ENCODE assay signal across 8 mouse cellular contexts in genomic region chr10:79097161-79097754, GRCm38 (mm10). TPM values are rescaled to one million over a fixed set of nuclear protein-coding genes. Genes with fewer than 3 reads are reported as not detected.
DNase-seq lines count a peak whose midpoint lies in the region; ATAC-seq and TF ChIP-seq lines count a peak whose summit lies in the region.

TSS of gene 2610008E11Rik (minus strand) at chr10:79097600.

- WGBS in heart, embryonic 12.5 days = 0% methylated on average over 36 of the region's 36 CpGs
- under 1% methylated on average over 36 of the region's 36 CpGs for WGBS in kidney, postnatal 0 days
- WGBS in liver, embryonic 11.5 days = under 1% methylated on average over 36 of the region's 36 CpGs
- WGBS in stomach, embryonic 14.5 days = 0% methylated on average over 36 of the region's 36 CpGs

- peak within 1 kb of the TSS; percentile 92 for H3K9ac ChIP-seq in heart, embryonic 12.5 days
- H3K9ac ChIP-seq in kidney, postnatal 0 days (ENCODE audit: low read depth, low read length) = peak within 1 kb of the TSS; percentile 98
- peak within 1 kb of the TSS; percentile 89 for H3K9ac ChIP-seq in liver, embryonic 11.5 days (ENCODE audit: low read depth, low read length)
- H3K9ac ChIP-seq in stomach, embryonic 14.5 days (replicated peaks; ENCODE audit: low read depth, low read length) = peak within 1 kb of the TSS; percentile 91

- DNase-seq in CD4-positive helper T cell, adult 2 months (ENCODE audit: low read depth, low spot score) = peak; percentile 96
- peak; percentile 95 for DNase-seq in brain, embryonic 18.5 days (ENCODE audit: low read depth, low spot score)
- peak; percentile 99 for DNase-seq in kidney, postnatal 0 days (ENCODE audit: low spot score)
- DNase-seq in liver, embryonic 11.5 days (ENCODE audit: low spot score) = peak; percentile 82
- DNase-seq in naive thymus-derived CD4-positive, alpha-beta T cell, adult 2 months (ENCODE audit: low read depth) = peak; percentile 98

- H3K4me3 ChIP-seq in heart, embryonic 12.5 days = peak within 1 kb of the TSS; percentile 90
- H3K4me3 ChIP-seq in kidney, postnatal 0 days (replicated peaks; ENCODE audit: low read depth, low read length) = peak within 1 kb of the TSS; percentile 96
- peak within 1 kb of the TSS; percentile 85 for H3K4me3 ChIP-seq in liver, embryonic 11.5 days (ENCODE audit: low read depth, low read length)
- H3K4me3 ChIP-seq in stomach, embryonic 14.5 days (ENCODE audit: low read depth, low read length) = peak within 1 kb of the TSS; percentile 86

- no peak for TF ChIP-seq CTCF in kidney, postnatal 0 days (IDR thresholded peaks at IDR 0.05; ENCODE audit: low read depth)

- no peaks in the 10 kb centered on the region for H3K27me3 ChIP-seq in heart, embryonic 12.5 days (replicated peaks)
- H3K27me3 ChIP-seq in kidney, postnatal 0 days (ENCODE audit: insufficient read depth, low read length) = no peaks in the 10 kb centered on the region
- no peaks in the 10 kb centered on the region for H3K27me3 ChIP-seq in liver, embryonic 11.5 days (replicated peaks; ENCODE audit: control insufficient read depth, insufficient read depth, low read length)
- H3K27me3 ChIP-seq in stomach, embryonic 14.5 days (ENCODE audit: control insufficient read depth, insufficient read depth, low read length) = no peaks in the 10 kb centered on the region

- H3K27ac ChIP-seq in heart, embryonic 12.5 days (ENCODE audit: poor library complexity, severe bottlenecking) = peak within 1 kb of the TSS; percentile 97
- H3K27ac ChIP-seq in kidney, postnatal 0 days = peak within 1 kb of the TSS; percentile 99
- H3K27ac ChIP-seq in liver, embryonic 11.5 days (ENCODE audit: low read depth, low read length) = peak within 1 kb of the TSS; percentile 87
- H3K27ac ChIP-seq in stomach, embryonic 14.5 days (ENCODE audit: low read length) = peak within 1 kb of the TSS; percentile 97

- peak; percentile 99 for ATAC-seq in erythroid progenitor cell, adult 5-6 weeks (replicated peaks; ENCODE audit: low FRiP score, poor library complexity, severe bottlenecking)
- peak; percentile 100 for ATAC-seq in heart, embryonic 12.5 days (ENCODE audit: insufficient number of reproducible peaks, low FRiP score)
- ATAC-seq in kidney, postnatal 0 days (replicated peaks; ENCODE audit: low FRiP score, low read depth) = peak; percentile 100
- peak; percentile 100 for ATAC-seq in liver, embryonic 11.5 days (replicated peaks; ENCODE audit: low FRiP score)
- ATAC-seq in stomach, embryonic 14.5 days (ENCODE audit: insufficient number of reproducible peaks, insufficient read depth, low FRiP score, low read depth) = peak; percentile 100

- H3K36me3 ChIP-seq in heart, embryonic 12.5 days = peaks cover 17% of the 10 kb centered on the region
- H3K36me3 ChIP-seq in kidney, postnatal 0 days (ENCODE audit: insufficient read depth, low read length) = peaks cover 4% of the 10 kb centered on the region
- peaks cover 5% of the 10 kb centered on the region; the same call in 1 of the 2 replicates for H3K36me3 ChIP-seq in liver, embryonic 11.5 days (ENCODE audit: control insufficient read depth, insufficient read depth, low read length)
- H3K36me3 ChIP-seq in stomach, embryonic 14.5 days (ENCODE audit: control insufficient read depth, insufficient read depth, low read length) = peaks cover 12% of the 10 kb centered on the region; the same call in 1 of the 2 replicates

- H3K4me1 ChIP-seq in heart, embryonic 12.5 days (replicated peaks) = peaks cover 22% of the 10 kb centered on the region
- H3K4me1 ChIP-seq in kidney, postnatal 0 days (replicated peaks; ENCODE audit: insufficient read depth, low read length) = peaks cover 9% of the 10 kb centered on the region; the same call in 1 of the 2 replicates
- peaks cover 7% of the 10 kb centered on the region for H3K4me1 ChIP-seq in liver, embryonic 11.5 days (replicated peaks; ENCODE audit: control insufficient read depth, insufficient read depth, low read length)
- peaks cover 9% of the 10 kb centered on the region; the same call in 1 of the 2 replicates for H3K4me1 ChIP-seq in stomach, embryonic 14.5 days (ENCODE audit: control insufficient read depth, insufficient read depth, low read length)

- peak within 1 kb of the TSS; percentile 82 for H3K4me2 ChIP-seq in heart, embryonic 12.5 days
- peak within 1 kb of the TSS; percentile 65 for H3K4me2 ChIP-seq in kidney, postnatal 0 days (ENCODE audit: low read length)
- peak within 1 kb of the TSS; percentile 56 for H3K4me2 ChIP-seq in liver, embryonic 11.5 days
- H3K4me2 ChIP-seq in stomach, embryonic 14.5 days (replicated peaks; ENCODE audit: low read depth, low read length) = peak within 1 kb of the TSS; percentile 72

- no peaks in the 10 kb centered on the region for H3K9me3 ChIP-seq in heart, embryonic 12.5 days (replicated peaks)
- H3K9me3 ChIP-seq in kidney, postnatal 0 days (replicated peaks; ENCODE audit: low read length) = no peaks in the 10 kb centered on the region
- H3K9me3 ChIP-seq in liver, embryonic 11.5 days (ENCODE audit: control insufficient read depth, low read length) = no peaks in the 10 kb centered on the region
- H3K9me3 ChIP-seq in stomach, embryonic 14.5 days (ENCODE audit: control insufficient read depth, low read depth, low read length) = no peaks in the 10 kb centered on the region

RNA-seq across cellular contexts. Expression of gene 2610008E11Rik, which starts in this region (rescaled TPM):
- total RNA-seq in erythroid progenitor cell, adult 5-6 weeks (2015; ENCODE audit: low replicate concordance) = 6.5 and 8.8 TPM in 2 replicates
- 3.0 and 6.3 TPM in 2 replicates for total RNA-seq in erythroid progenitor cell, adult 5-6 weeks (2017; ENCODE audit: low replicate concordance)
- 19.8 and 20.5 TPM in 2 replicates for polyA plus RNA-seq in heart, embryonic 12.5 days (2016; fragmentation: Nextera tagmentation; extraction: Ambion mirVana)
- 18.8 and 19.6 TPM in 2 replicates for polyA plus RNA-seq in kidney, postnatal 0 days (2015; fragmentation: Nextera tagmentation; extraction: Ambion mirVana)
- 14.1 TPM in 2 replicates for polyA plus RNA-seq in liver, embryonic 11.5 days (2014; fragmentation: Nextera tagmentation; extraction: Ambion mirVana)
- 31.3 and 31.6 TPM in 2 replicates for polyA plus RNA-seq in stomach, embryonic 14.5 days (2014; fragmentation: Nextera tagmentation; extraction: Ambion mirVana)

Comparison
In these comparisons a context has a peak if more than half of its experiments do, and no peak if none do; other contexts are left out.
1. Peak in every context shown above with its lines: DNase-seq, ATAC-seq, H3K4me3 ChIP-seq and H3K27ac ChIP-seq.